26 mouse cellular contexts compared by ENCODE assay signal in the genomic region with DNA sequence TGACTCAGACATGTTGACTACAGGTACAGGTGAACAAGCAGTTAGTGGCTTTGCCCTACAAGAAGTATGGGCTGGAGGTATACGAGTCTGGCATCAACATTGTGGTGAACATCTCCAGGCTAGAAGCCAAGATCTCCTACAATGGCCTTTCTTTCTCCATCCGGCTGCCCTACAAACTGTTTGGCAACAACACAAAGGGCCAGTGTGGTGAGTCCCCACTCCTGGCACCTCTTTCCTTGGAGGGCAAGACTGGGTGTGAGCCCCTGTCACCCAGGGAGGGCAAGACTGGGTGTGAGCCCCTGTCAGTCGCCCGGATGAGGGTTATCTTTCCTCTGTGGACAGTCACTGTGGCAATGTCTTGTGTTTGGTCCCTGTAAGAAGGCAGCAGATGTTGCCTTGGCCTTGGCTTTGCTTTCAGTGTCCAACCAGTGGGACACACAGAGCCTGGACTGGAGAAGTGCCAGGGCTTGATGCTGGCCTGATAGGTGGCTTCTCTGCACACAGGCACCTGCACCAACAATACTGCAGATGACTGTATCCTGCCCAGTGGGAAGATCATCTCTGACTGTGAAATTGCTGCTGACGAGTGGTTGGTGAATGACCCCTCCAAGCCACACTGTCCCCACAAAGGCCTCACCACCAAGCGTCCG. TPM values are rescaled to one million over a fixed set of nuclear protein-coding genes. Genes with fewer than 3 reads are reported as not detected.
A peak's percentile ranks its signal among the peaks of the same experiment; 100 is the strongest.
DNase-seq lines count a peak whose midpoint lies in the region; ATAC-seq and TF ChIP-seq lines count a peak whose summit lies in the region.
"Had no signal": no experiment of that assay in that cellular context is flagged by ENCODE, and none has a peak within 500 bp of the region (broad histone marks: within the 10 kb centered on the region; RNA-seq: fewer than 3 reads in every experiment).

No protein-coding gene starts in this region.

- H3K36me3 ChIP-seq in midbrain, postnatal 0 days (ENCODE audit: insufficient read depth, low read length): no peaks in the 10 kb centered on the region
- H3K36me3 ChIP-seq in midbrain, embryonic 11.5 days (ENCODE audit: control insufficient read depth, insufficient read depth, low read length): no peaks in the 10 kb centered on the region
- H3K36me3 ChIP-seq: embryonic facial prominence, embryonic 10.5 days; G1E; heart, embryonic 15.5 days; hindbrain, embryonic 10.5 days had no signal

- H3K9me3 ChIP-seq in midbrain, postnatal 0 days (ENCODE audit: low read length): no peaks in the 10 kb centered on the region
- no peaks in the 10 kb centered on the region for H3K9me3 ChIP-seq in midbrain, embryonic 11.5 days (ENCODE audit: control insufficient read depth, low read length)
- H3K9me3 ChIP-seq: embryonic facial prominence, embryonic 10.5 days; forebrain, embryonic 13.5 days; G1E; heart, embryonic 15.5 days; hindbrain, embryonic 10.5 days had no signal

- H3K27ac ChIP-seq in midbrain, postnatal 0 days (ENCODE audit: low read depth, low read length): no peak overlapping the region
- H3K27ac ChIP-seq in midbrain, embryonic 11.5 days (ENCODE audit: low read depth, low read length): no peak overlapping the region
- H3K27ac ChIP-seq: embryonic facial prominence, embryonic 10.5 days; forebrain, embryonic 13.5 days; heart, adult 2 months; heart, embryonic 15.5 days; hindbrain, embryonic 10.5 days had no signal

- TF ChIP-seq CTCF in midbrain, postnatal 0 days (IDR thresholded peaks at IDR 0.05): no peak

- H3K9ac ChIP-seq in midbrain, postnatal 0 days (replicated peaks; ENCODE audit: low read length, poor library complexity, severe bottlenecking): no peak overlapping the region
- no peak overlapping the region for H3K9ac ChIP-seq in midbrain, embryonic 11.5 days (ENCODE audit: low read length)
- H3K9ac ChIP-seq: forebrain, embryonic 13.5 days; forebrain, postnatal 0 days; heart, embryonic 15.5 days had no signal

- peak; percentile 5 for DNase-seq in cerebellum, adult 9-10 months
- DNase-seq in cerebellum, adult 11-12 months: no peak
- peak; percentile 11 to 27 for DNase-seq in cerebellum, postnatal 25 days
- DNase-seq in cerebellum, postnatal 36 days: no peak
- DNase-seq in layer of hippocampus, adult 8-10 months (ENCODE audit: low spot score in 2 of 2): peak; percentile 8 to 31
- no peak for DNase-seq in layer of hippocampus, postnatal 10 days (ENCODE audit: low spot score in 2 of 2)
- DNase-seq in midbrain, postnatal 0 days (ENCODE audit: low spot score): peak; percentile 1
- no peak for DNase-seq in midbrain, embryonic 11.5 days (ENCODE audit: low spot score, missing footprints)
- DNase-seq: adrenal gland, postnatal 10 days; B cell, adult 2 months; forebrain, postnatal 0 days; gastrocnemius, postnatal 14 days; heart, adult 2 months; heart, postnatal 14 days had no signal

- ATAC-seq in midbrain, postnatal 0 days (ENCODE audit: low FRiP score): no peak
- no peak for ATAC-seq in midbrain, embryonic 11.5 days (ENCODE audit: low FRiP score)
- ATAC-seq: CD4-positive, CD25-positive, alpha-beta regulatory T cell, adult 4 months; forebrain, embryonic 13.5 days; forebrain, postnatal 0 days; hindbrain, embryonic 16.5 days had no signal

- H3K4me3 ChIP-seq in midbrain, postnatal 0 days (ENCODE audit: low read depth, low read length): no peak overlapping the region
- no peak overlapping the region for H3K4me3 ChIP-seq in midbrain, embryonic 11.5 days (ENCODE audit: low read depth, low read length)
- H3K4me3 ChIP-seq: embryonic facial prominence, embryonic 10.5 days; forebrain, embryonic 13.5 days; heart, adult 2 months; heart, embryonic 15.5 days; hindbrain, embryonic 10.5 days had no signal

- no peaks in the 10 kb centered on the region for H3K27me3 ChIP-seq in midbrain, postnatal 0 days (ENCODE audit: insufficient read depth, low read length)
- no peaks in the 10 kb centered on the region for H3K27me3 ChIP-seq in midbrain, embryonic 11.5 days (ENCODE audit: control insufficient read depth, insufficient read depth, low read length)
- H3K27me3 ChIP-seq: forebrain, embryonic 13.5 days had no signal

- 81% methylated on average over 7 of the region's 7 CpGs for WGBS in midbrain, postnatal 0 days
- whole genome bisulfite sequencing in midbrain, embryonic 11.5 days: 87% methylated on average over 7 of the region's 7 CpGs

- H3K4me1 ChIP-seq in midbrain, postnatal 0 days (ENCODE audit: insufficient read depth, low read length): no peaks in the 10 kb centered on the region
- no peaks in the 10 kb centered on the region for H3K4me1 ChIP-seq in midbrain, embryonic 11.5 days (ENCODE audit: control insufficient read depth, insufficient read depth, low read length)
- H3K4me1 ChIP-seq: embryonic facial prominence, embryonic 10.5 days; forebrain, embryonic 13.5 days; heart, embryonic 15.5 days; hindbrain, embryonic 10.5 days had no signal

- H3K4me2 ChIP-seq in midbrain, postnatal 0 days (ENCODE audit: low read depth, low read length, poor library complexity, severe bottlenecking): no peak overlapping the region
- no peak overlapping the region for H3K4me2 ChIP-seq in midbrain, embryonic 11.5 days
- H3K4me2 ChIP-seq: forebrain, embryonic 13.5 days; heart, embryonic 11.5 days; heart, embryonic 15.5 days had no signal

RNA-seq across cellular contexts. Expression of a gene that starts 41.2 kb away (rescaled TPM):
- under 1 TPM in 1 of 4 experiments, not detected in 3; 0.04 TPM for total RNA-seq in layer of hippocampus, adult 8-10 months (2022)
- total RNA-seq in layer of hippocampus, postnatal 10 days (2021): not detected
- not detected in 2 replicates for total RNA-seq in midbrain, postnatal 0 days (2014; rRNA removed)
- polyA plus RNA-seq in midbrain, postnatal 0 days (2015; fragmentation: Nextera tagmentation; extraction: Ambion mirVana): not detected in 2 replicates
- not detected in 2 replicates for polyA plus RNA-seq in midbrain, embryonic 11.5 days (2014; fragmentation: Nextera tagmentation; extraction: Ambion mirVana)
- total RNA-seq: adrenal gland, postnatal 10 days; adrenal gland, postnatal 4 days; forebrain, postnatal 0 days; gastrocnemius, adult 18-20 months; gastrocnemius, postnatal 14 days; heart, adult 2 months had no signal
- polyA plus RNA-seq: cerebellum, adult 2 months; embryonic facial prominence, embryonic 10.5 days; forebrain, embryonic 13.5 days; forebrain, postnatal 0 days; G1E; heart, embryonic 11.5 days; hindbrain, embryonic 10.5 days; hindbrain, embryonic 16.5 days; intestine, embryonic 14.5 days had no signal

RNA-seq across cellular contexts. Expression of a gene that starts 57.4 kb away (rescaled TPM):
- 1 to 10 TPM in 3 of 4 experiments, not detected in 1; 1.1 to 1.7 (median 1.2) TPM for total RNA-seq in layer of hippocampus, adult 8-10 months (2022)
- total RNA-seq in layer of hippocampus, postnatal 10 days (2021): 1 to 10 TPM in 1 of 2 experiments, under 1 TPM in 1; 0.69 to 1.0 TPM
- 0.77 and 1.0 TPM in 2 replicates for total RNA-seq in midbrain, postnatal 0 days (2014; rRNA removed)
- polyA plus RNA-seq in midbrain, postnatal 0 days (2015; fragmentation: Nextera tagmentation; extraction: Ambion mirVana): 0.49 and 0.58 TPM in 2 replicates
- not detected in 2 replicates for polyA plus RNA-seq in midbrain, embryonic 11.5 days (2014; fragmentation: Nextera tagmentation; extraction: Ambion mirVana)
- total RNA-seq: gastrocnemius, adult 18-20 months; heart, adult 2 months had no signal
- polyA plus RNA-seq: CD4-positive, CD25-positive, alpha-beta regulatory T cell, adult 4 months; G1E had no signal

Comparison
In these comparisons a context has a peak if more than half of its experiments do, and no peak if none do; other contexts are left out.
1. DNase-seq: peak in cerebellum, adult 9-10 months (single experiment), cerebellum, postnatal 25 days (2 of 2), layer of hippocampus, adult 8-10 months (2 of 2) and midbrain, postnatal 0 days (single experiment); none in cerebellum, adult 11-12 months (single experiment), cerebellum, postnatal 36 days (0 of 2), layer of hippocampus, postnatal 10 days (0 of 2) and midbrain, embryonic 11.5 days (single experiment).